Mouse (Mus musculus): ENCODE measurements at regions not wholly inside any gene's neighbourhood (a gene's known extent, or its start where the extent isn't known, plus 50 kb on each side); places are given as distances from the start of the nearest gene placed in this dataset.

DNA sequence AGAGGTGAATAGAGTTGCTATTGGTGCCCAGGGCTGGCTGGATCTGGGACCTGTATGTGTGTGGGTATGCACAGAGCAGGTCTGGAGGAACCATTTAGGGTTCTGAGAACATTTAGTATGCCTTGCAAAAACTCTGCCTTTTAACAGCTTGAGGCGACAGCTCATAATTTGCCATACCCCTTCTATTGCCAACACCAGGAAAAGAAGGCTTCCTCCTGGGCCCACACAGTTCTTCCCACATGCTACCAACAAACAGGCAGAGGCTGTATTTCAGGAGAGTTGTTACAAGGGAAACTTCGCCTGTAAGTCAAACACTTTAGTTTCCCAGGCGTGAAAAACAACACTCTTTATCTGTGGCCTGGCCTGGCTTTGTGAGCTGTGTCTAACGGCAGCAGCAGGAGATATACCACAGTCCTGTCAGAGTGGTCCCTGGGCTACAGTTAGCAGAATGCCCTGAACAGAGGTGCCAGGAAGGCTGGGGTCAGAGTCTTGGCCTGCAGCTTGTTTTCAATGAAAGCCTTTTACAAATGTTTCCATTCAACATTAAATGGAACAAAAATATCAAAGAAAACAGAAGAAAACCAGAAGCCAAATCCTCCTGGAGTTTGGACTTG is 225.4 kb downstream of the Dhx35 start:
- DNase-seq (ENCODE audit: low read depth, low spot score): no peak

DNA sequence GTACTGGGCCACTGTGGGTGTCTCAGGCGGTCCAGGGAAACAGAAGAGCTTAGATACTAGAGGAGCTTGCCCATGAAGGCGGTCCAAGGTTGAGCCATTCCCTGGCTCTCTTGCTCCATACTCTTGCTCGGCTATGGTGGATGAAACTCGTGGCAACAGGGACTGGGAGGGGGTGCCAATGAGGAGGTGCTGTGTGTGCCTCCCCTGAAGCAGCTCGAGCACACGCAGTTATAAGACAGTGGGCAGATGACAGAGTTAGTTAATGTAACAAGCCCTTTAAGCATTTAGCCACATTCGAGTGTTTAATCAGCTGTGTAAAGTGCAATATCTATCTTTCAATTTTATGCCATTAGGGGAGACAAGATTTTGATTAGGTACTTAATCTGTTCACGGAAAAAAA is 237.5 kb downstream of the Dhx35 start:
- DNase-seq (ENCODE audit: low read depth, low spot score): no peak

DNA sequence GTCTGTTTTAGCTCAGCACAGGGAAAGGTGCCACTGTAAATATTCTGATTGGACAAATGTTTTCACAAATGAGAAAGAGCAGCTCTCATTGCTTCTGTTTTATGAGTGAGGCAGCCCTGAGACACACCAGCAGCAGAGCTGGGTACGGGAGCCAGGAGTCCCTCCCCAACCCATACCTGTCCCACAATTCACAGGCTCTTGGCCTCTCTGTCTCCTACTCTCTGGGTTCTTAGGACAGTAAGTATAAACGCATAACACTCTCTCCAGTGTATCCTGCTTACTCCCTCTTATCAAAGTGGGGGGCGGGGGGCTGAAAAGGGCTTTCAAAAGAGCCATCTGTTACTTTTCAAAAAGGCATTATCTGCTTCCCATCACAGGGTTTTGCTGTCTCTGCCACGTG is 245.3 kb downstream of the Dhx35 start:
- no peak for DNase-seq (ENCODE audit: low read depth, low spot score)

DNA sequence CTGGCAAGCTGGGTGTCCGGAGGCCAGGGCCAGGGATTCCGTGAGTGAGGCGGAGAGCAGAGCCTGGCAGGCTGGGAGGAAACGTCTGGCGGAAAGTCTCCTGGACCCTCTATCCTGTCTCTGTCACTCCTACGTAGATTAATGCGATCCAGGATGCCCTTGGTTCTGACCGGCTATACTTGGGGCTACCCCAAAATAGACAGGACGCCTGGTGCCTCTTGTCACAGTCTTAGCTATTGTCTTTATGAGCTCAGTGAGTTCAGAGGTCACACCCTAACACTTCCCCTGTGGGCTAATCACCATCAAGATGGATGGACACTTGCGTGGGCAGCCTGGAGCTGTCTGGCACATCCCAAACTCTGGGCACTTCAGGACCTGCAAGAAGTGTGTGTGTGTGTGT is 258.9 kb downstream of the Dhx35 start:
- no peak for DNase-seq (ENCODE audit: low read depth, low spot score)

DNA sequence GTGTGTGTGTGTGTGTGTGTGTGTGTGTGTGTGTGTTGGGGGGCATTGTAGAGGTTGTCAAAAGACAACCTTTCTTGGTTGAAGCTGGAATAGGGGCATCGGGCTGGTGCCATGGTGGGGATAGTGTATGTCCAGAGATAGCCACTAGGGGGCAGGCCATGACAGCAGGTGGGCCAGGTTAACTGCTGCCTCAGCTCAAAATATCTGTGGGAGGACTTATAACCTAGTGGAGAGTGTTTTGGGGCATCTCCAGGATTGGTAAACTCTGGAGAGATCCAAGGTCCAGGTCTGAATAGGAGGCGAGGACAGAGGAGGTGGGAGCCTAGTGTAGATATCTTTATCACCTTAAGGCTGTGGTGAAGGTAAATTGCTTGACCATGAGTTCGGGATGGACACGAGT is 259.3 kb downstream of the Dhx35 start:
- no peak for DNase-seq (ENCODE audit: low read depth, low spot score)

DNA sequence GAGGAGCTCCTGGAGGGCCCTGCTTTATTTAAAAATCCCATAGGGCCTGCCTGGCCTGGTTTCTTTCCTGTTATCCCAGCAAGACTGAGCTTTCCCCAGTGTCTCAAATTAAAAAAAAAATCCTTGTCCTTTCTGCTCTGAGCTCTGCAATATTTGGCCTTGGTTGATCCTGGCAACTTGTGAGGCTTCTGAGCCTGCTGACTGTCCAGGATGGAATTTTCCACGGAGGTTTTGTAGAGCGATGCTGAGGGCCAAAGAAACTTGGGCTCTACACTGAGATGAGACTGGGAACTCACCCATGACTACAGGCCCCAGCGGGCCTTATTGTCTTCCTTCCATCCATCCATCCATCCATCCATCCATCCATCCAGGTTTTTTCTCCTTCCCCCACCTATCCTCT is 259.8 kb downstream of the Dhx35 start:
- DNase-seq (ENCODE audit: low read depth, low spot score): no peak

DNA sequence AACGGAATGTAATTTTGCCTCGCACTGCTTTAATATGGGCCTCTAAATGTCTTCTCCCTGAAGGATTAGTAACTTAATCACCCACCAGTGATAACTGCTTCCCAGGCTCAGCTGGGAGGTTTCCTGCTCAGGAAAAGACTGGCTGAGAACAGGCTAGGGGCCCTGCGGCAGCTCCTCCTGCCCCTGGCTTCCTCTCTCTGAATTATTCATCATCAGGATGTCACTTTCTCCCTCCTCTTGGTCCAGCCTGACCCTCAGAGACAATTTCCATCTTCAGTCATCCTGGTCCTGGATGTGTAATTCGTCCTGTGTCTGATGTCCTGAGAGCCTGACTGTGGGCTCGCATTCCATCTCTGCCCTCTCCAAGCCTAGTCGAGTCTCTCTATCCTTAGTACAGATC is 261.2 kb downstream of the Dhx35 start:
- DNase-seq (ENCODE audit: low read depth, low spot score): no peak

DNA sequence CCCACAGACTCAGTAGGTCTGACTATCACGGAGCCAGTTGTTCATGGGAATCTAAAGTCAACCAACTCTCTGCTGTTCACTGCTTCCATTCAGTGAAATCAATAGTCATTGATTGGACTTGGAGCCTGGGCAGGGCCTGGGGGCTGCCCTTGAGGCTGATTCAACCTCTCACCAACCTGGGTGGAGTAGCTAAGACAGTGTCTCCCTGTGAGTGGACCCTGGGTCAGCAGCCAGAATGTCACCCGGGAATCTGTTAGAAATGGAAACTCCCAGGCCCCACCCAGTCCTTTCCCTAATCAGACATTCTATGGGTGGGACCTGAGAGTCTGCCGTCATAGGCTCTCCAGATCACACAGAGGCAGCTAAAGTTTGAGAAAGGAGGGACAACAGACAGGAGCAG is 262.4 kb downstream of the Dhx35 start:
- DNase-seq (ENCODE audit: low read depth, low spot score): no peak

DNA sequence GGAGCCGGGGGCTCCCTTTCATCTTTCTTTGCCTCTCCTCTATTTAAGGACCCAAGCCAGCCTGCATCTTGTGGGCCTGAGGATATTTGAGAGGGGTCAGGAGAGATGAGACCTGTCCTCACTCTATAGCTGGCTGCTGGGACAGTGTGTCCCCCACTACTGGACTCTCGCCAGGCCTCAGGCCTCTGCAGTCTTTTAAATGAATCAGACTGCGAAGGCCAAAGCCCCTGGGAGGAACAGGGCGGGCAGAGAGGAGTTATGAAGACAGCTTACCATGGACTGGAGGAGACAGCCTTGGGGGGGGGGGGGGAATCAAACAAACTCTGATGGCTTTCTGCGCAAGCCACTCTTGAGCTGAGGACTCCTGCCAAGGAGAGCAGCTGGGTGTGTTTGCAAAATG is 262.9 kb downstream of the Dhx35 start:
- DNase-seq (ENCODE audit: low read depth, low spot score): no peak

DNA sequence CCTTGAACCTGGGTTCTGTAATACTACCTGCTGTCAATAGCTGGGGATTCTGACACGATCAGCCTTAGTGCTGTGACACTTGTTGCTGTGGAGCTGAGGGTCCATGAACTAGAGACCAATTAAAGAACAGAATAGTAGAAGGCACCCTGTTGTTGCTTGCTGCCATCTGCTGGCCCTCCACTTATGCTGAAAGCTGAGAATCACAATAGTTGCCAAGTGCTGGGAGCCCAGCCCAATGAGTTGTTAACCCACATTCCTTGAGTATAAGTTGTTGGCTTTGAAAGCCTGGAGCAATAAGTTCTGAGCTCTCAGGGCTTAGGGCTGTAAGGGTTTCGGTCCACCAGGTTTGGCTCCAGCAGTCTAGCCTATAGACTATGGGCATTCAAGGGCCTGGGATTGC is 267.7 kb downstream of the Dhx35 start:
- DNase-seq (ENCODE audit: low read depth, low spot score): no peak

DNA sequence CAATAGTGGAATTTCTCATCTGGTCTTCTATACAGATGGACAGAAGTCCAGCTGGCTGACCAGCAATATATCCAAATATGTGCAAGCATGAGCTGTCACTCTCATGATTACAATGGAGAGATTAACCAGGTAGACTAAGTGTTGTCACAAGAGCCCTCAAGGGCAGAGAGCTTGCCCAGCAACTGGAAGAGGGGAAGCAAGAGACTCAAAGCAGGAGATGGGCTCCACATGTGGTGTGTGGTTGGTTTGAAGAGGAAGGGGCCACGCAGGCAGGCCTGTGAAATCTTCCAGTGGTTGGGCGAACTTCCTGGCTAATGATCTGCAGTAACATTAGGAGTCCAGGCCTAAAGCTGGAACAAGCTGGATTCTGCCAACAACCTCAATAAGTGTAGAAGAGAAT is 268.1 kb downstream of the Dhx35 start:
- DNase-seq (ENCODE audit: low read depth, low spot score): no peak

DNA sequence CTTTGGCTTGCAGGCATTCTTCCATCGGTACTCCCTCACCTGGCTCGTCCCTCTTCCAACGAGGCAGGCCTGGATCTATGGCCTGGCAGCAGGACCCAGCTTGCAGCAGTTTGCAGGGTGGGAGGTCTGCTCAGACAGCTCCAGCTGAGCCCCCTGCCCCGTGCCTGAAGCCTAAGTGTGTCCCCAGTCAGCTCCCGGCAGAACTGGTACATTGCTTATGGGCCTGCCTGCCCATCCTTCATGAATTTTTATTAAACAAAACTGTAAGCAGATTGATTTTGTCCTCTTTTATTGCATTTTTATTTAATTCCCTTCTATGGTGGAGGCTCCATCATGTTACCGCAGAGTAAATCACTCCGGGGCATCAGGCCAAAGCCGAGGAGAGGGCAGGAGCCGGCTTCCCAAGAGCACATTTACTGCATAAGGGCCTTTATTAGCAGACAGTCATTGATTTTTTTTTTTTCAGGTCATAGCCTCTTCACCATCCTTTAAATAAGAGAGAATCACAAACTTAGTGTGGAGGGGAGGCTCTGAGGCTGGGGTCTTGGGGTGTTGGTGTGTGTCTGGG is 269.9 kb downstream of the Dhx35 start:
- DNase-seq (ENCODE audit: low read depth, low spot score): no peak

DNA sequence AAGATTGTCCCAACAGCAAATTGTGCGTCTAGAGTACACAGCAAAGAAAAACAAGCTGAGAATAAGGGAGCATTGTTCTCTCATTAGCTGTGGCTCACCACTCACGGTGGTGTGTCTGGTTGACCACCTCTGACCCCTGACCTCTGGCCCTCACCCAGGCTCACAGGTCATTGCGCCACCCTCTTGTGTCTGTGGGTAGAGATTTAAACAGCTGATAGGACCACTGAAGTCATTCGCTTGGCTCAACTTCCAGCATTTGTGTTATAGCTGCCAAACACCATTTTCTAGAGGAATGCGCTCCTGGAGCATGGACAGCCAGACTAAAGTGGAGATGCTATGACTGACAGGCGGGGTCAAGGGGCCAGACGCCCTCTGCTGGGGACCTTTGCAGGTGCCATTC is 272.9 kb downstream of the Dhx35 start:
- no peak for DNase-seq (ENCODE audit: low read depth, low spot score)

DNA sequence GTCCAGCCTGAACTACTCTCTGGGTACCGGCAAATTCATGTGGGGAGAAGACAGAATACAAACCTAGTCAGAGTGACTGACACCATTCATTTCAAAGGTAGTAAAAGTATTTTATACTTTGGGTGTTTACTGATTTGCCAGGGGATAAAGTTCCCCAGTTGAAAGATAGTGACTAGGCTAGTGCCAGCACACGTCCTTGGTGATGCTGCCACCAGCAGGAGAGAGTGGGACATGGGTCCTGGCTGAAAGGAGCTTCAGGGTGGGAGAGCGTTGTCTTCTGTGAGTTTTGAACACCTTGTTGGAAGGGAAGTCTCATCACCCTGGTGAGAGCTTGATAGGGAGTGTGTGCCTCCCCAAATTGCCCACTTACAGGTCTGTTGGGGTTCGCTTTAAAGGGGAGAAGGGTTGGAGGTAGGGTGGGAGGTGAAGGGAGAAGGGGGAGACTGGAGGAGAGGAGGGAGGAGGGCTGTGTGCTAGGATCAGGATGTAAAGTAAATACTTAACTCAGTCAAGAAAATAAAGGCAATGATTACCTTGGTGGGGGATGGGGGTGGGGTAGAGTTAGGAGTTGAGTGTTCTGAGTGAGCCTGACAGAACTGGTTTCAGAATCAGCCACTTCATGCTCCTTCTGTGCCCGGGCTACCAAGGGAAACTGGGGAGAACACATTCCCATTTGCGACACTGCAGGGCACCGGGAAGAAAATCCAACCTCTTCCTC is 273.9 kb downstream of the Dhx35 start:
- DNase-seq (ENCODE audit: low read depth, low spot score): no peak

DNA sequence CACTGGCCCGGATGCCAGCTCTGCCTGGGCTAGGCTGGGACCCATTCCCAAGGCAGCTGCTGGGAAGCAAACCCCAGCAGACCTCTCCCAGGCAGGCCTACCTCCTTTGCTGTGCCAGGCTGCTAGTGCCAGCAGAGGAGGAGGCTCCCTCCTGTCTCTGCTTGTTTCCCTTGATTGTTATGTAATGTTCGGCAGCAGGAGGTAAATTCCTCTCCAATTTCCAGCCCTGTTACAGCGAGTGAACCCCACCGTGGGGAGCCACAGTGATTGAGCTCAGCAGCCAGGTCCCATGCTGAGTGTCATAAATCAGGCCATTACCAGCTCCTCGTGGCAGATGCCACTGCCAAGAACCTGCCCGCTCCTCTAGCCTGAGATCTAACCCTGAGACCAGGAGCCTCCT is 274.6 kb downstream of the Dhx35 start:
- no peak for DNase-seq (ENCODE audit: low read depth, low spot score)

DNA sequence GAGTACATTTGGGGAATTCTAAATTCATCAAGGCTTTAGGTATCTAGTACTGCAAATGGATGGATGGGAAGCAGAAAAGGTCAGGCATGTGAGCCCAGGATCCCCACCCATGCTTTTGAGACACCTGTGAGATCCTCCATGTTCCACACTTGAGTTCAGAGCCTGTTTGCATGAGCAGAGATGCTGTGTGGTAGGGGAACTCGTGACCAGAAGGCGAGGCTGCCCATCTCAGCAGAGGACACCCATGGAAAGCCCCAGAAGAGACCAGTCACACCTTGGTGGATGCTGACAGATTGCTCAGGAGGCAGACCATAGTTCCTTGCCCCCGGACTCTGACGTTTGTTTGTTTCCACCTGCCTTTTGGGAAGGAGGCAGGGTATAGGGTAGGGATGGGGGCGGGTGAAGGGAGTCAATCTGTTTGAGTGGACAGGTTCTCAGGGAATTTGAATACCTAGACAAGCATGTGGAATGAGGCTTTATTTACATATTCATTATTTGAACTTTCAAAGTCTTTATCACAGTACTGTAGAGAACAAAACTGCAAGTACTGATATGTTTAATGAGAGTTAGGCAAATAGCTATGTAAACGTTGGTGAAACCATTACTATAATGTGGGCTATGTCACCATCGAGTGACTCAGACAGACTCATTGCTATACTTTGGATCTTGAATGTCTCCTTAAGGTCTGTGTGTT is 278.5 kb downstream of the Dhx35 start:
- DNase-seq (ENCODE audit: low read depth, low spot score): no peak

DNA sequence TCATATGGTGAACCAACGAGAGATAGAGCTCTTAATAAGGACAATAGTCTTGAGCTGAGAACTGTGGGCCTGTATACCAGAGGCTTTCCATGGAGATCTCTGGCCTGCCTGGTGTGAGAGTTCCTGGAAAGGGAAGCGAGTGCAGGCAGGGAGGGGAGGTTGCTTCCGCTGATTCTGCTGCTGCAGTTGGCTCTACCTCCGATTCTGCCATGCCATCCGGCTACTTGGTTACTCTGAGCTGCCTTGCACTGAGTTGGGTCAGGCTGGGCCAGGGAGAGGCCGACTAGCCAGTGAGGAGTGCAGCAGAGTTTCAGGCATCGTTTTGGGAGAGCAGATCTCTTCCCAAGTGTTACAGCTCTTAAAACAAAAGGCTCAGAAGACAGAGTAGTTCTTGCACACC is 285.2 kb downstream of the Dhx35 start:
- no peak for DNase-seq (ENCODE audit: low read depth, low spot score)

DNA sequence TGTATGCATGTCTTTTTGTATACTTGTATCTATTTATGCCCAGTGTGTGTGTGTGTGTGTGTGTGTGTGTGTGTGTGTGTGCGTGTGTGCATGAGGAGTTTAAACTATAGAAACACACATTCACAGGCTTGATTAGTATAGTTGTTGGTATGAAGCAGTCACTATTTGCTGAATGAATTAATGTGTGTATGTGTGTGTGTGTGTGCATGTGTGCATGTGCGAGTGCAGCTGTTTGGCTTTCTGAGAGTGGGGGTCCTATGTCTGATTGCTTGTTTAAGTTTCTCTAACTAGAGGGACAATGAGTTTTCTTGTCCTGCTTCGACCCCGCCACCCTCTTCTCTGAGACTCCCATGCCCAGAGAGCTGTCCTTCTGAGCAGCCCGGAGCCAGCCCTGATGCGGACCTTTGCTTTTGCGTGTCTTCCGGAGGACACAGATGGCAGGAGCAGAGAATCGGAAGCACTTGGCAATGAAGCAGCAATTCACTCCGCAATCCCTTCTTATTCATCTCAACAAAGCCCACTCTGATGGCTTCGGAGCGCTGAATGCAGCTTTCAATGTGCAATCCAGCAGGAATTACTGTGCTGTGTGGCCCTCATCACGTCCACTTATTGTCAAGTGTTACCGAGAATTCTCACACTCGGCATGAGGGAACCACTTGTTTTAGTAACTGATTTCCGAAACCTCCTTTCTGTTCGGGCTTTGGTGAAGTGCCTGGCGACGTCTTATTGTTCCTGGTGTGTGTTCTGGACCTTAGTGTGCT is 286.4 kb downstream of the Dhx35 start:
- no peak for DNase-seq (ENCODE audit: low read depth, low spot score)

DNA sequence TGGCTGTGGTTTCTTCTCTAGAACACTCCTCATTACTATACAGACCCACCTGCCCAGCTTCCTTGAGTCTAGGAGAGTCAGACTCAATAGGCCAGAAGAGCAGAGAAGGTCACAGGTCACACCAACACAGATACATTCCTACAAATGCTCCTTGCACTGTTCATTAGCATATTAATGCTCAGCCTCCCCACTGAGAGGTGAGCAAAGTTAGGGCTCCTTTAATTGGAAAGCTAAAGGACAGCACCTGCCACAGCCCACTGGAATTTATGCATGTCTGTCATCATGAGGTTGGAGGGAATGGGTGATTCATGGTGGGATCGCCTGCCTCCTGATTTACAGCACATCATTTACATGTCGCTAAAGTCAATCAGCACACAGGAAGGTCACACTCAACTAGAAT is 292.2 kb downstream of the Dhx35 start:
- DNase-seq (ENCODE audit: low read depth, low spot score): no peak

DNA sequence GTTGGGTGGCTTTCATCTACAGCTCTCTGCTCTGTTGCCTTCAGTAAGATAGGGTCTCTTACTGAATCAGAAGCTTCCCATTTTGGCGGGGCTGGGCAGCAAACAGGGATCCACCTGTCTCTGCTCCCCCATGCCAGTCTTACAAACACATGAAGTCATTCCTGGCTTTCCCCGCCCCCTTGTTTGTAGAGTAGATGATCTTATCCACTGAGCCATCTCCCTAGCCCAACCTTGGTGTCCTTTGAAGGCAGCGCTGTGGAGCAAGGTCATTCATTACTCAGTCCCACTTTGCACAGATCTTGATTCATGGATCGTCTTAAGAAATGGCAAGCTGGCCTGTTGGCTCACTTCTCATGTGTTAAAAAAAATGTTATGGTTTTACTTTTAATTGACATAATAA is 293.6 kb downstream of the Dhx35 start:
- no peak for DNase-seq (ENCODE audit: low read depth, low spot score)

DNA sequence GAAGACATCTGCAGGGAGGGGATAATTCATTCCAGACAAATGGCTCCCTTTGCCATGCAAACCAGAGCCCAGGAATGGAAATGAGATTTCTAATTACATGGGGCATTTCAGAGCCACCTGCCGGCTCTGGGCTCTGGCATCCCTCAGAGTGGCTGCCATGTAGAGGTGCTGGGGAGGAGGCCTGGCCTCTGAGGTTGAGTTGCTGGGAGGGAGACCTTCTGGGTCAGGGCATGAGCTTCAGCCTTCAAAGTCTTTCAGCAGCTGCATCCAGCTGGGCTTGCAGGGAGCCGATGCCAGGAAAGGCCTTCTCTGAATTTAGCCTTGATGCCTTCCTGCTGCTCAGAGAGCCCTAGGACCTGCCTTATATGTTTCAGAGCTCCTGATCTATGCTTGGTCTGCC is 302.1 kb downstream of the Dhx35 start:
- DNase-seq (ENCODE audit: low read depth, low spot score): no peak

DNA sequence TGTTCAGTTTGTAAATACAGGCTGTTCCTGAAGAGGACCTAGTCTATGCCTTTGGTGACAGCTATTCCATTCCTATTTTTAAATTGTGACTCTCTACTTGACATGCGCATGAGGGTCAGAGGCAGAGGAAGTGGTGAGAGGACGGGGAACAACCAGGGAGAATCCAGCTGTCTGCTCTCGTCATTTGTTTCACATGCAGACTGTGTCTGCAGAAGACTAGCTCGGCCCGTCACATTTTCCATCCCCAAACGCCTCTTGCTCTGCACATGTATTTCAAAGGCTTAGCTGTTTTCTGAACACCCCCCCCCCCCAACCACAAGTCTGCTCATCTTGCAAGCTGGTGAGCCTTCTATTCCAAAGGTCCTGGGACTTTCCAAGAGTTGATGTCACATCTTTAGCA is 339.4 kb downstream of the Dhx35 start:
- no peak for DNase-seq (ENCODE audit: low read depth, low spot score)

Measured in retina, postnatal 7 days (tissue).